Mouse (Mus musculus) lung, embryonic 16.5 days (tissue): ENCODE data around the gene Entr1. TPM values are rescaled to one million over a fixed set of nuclear protein-coding genes. Genes with fewer than 3 reads are reported as not detected.
"Not testable (repeated sequence)": the region's sequence is repeated elsewhere in the genome, so short reads cannot be mapped to it uniquely, and the experiment has no call there.

ENCODE experiments used
- ATAC-seq: fragments of 200-750 bp; cut with Nextera tagmentation; 2 replicates; pipeline ENCODE4 v1.8.0; 2017; ENCODE audit warnings: low read depth, mild to moderate bottlenecking, moderate library complexity
- H3K27ac ChIP-seq: fragments of 300-500 bp; sonication (generic); 2 replicates; pipeline ENCODE4 v1.5.1; 2014; ENCODE audit warnings: mild to moderate bottlenecking, control low read depth, low read length
- H3K27me3 ChIP-seq: fragments of 300-500 bp; sonication (generic); 2 replicates; pipeline ENCODE4 v1.6.1; 2014; ENCODE audit warnings: low read depth, low read length, mixed read lengths; ENCODE audit not compliant: control insufficient read depth, insufficient read depth
- H3K36me3 ChIP-seq: fragments of 300-500 bp; sonication (generic); 2 replicates; pipeline ENCODE4 v1.6.1; 2014; ENCODE audit warnings: low read length; ENCODE audit not compliant: control insufficient read depth, insufficient read depth
- H3K4me1 ChIP-seq: fragments of 300-500 bp; sonication (generic); replicated peaks from 2 replicates; pipeline ENCODE4 v1.6.1; 2014; ENCODE audit warnings: low read length, mixed read lengths; ENCODE audit not compliant: control insufficient read depth, insufficient read depth
- H3K4me2 ChIP-seq: fragments of 300-500 bp; sonication (generic); 2 replicates; pipeline ENCODE4 v1.6.1; 2014; ENCODE audit warnings: low read depth, low read length, control low read depth
- H3K4me3 ChIP-seq: fragments of 300-500 bp; sonication (generic); 2 replicates; pipeline ENCODE4 v1.5.1; 2014; ENCODE audit warnings: mild to moderate bottlenecking, low read length, control low read depth
- H3K9ac ChIP-seq: fragments of 300-500 bp; sonication (generic); 2 replicates; pipeline ENCODE4 v1.6.1; 2014; ENCODE audit warnings: low read length, control low read depth
- H3K9me3 ChIP-seq: fragments of 300-500 bp; sonication (generic); 2 replicates; pipeline ENCODE4 v1.6.1; 2016; ENCODE audit warnings: low read length; ENCODE audit not compliant: control insufficient read depth
- WGBS: fragments of 180-500 bp; shearing (Covaris S2); extraction: QIAGEN DNeasy Blood & Tissue Kit; methylation state at CpG from one replicate; pipeline ENCODE4 v1.1.7; 2014; 5-methylcytosine and 5-hydroxymethylcytosine counted together
- polyA plus RNA-seq: library from polyadenylated mRNA; unstranded; fragments of >200 nt; fragmentation: Nextera tagmentation; extraction: Ambion mirVana; gene quantifications from 2 replicates; pipeline ENCODE4 v1.2.1, GENCODE M21; 2015

Gene Entr1
- polyA plus RNA-seq, 1 experiment from 2014 or later: 112 TPM

- H3K27me3 ChIP-seq: no peaks in the 10 kb centered on the region
- H3K9me3 ChIP-seq: no peaks in the 10 kb centered on the region
- no peak overlapping the region for H3K27ac ChIP-seq
- WGBS: 66% methylated on average over 5 of the region's 5 CpGs
- H3K4me2 ChIP-seq: no peak overlapping the region
- H3K9ac ChIP-seq: no peak overlapping the region
- H3K4me3 ChIP-seq: no peak overlapping the region
- ATAC-seq: 0 out of 2 replicates have a peak, but pooled peaks have one; percentile 12
- peaks cover 55% of the 10 kb centered on the region for H3K36me3 ChIP-seq
- H3K4me1 ChIP-seq: no peaks in the 10 kb centered on the region
These were observed 10.5 kb upstream of the Entr1 start for GRCm38 (mm10) chr2:26399647-26400046.

GRCm38 (mm10) chr2:26398978-26399377, 9.9 kb upstream of the Entr1 start:
- 78% methylated on average over 8 of the region's 8 CpGs for WGBS
- no peak overlapping the region for H3K9ac ChIP-seq
- no peaks in the 10 kb centered on the region for H3K4me1 ChIP-seq
- H3K36me3 ChIP-seq: peaks cover 61% of the 10 kb centered on the region
- no peak overlapping the region for H3K27ac ChIP-seq
- no peak overlapping the region for H3K4me3 ChIP-seq
- H3K4me2 ChIP-seq: no peak overlapping the region
- no peak for ATAC-seq
- no peaks in the 10 kb centered on the region for H3K9me3 ChIP-seq
- no peaks in the 10 kb centered on the region for H3K27me3 ChIP-seq

GRCm38 (mm10) chr2:26391617-26392016, 2.5 kb upstream of the Entr1 start:
- Histone ChIP-seq H3K9ac (no peak overlapping the region), H3K9me3 (no peaks in the 10 kb centered on the region), H3K4me2 (no peak overlapping the region), H3K36me3 (peaks cover 53% of the 10 kb centered on the region), H3K27me3 (no peaks in the 10 kb centered on the region), H3K4me1 (peaks cover 15% of the 10 kb centered on the region), H3K4me3 (no peak overlapping the region), H3K27ac (no peak overlapping the region)
- WGBS: 91% methylated on average over 6 of the region's 6 CpGs
- ATAC-seq: no peak

- Histone ChIP-seq H3K27me3 (no peaks in the 10 kb centered on the region), H3K4me1 (peaks cover 15% of the 10 kb centered on the region), H3K4me3 (no peak overlapping the region), H3K4me2 (no peak overlapping the region), H3K36me3 (peaks cover 48% of the 10 kb centered on the region), H3K27ac (no peak overlapping the region), H3K9ac (no peak overlapping the region), H3K9me3 (no peaks in the 10 kb centered on the region)
- no peak for ATAC-seq
- WGBS: 83% methylated on average over 3 of the region's 3 CpGs
These were observed 1.8 kb upstream of the Entr1 start for GRCm38 (mm10) chr2:26390954-26391353.

GRCm38 (mm10) chr2:26388682-26389153, 398 bp downstream of the Entr1 start:
- no peaks in the 10 kb centered on the region for H3K27me3 ChIP-seq
- ATAC-seq: peak; percentile 56
- H3K4me2 ChIP-seq: peak overlapping the region; percentile 96
- peak overlapping the region; percentile 52; the same call in 1 of the 2 replicates for H3K27ac ChIP-seq
- H3K9me3 ChIP-seq: no peaks in the 10 kb centered on the region
- under 1% methylated on average over 39 of the region's 45 CpGs for WGBS
- peaks cover 47% of the 10 kb centered on the region for H3K36me3 ChIP-seq
- H3K4me3 ChIP-seq: peak overlapping the region; percentile 98
- peaks cover 15% of the 10 kb centered on the region for H3K4me1 ChIP-seq
- peak overlapping the region; percentile 97 for H3K9ac ChIP-seq

- Histone ChIP-seq H3K9ac (peak overlapping the region; percentile 97; the same call in 1 of the 2 replicates), H3K4me3 (no peak overlapping the region; the same call in 1 of the 2 replicates), H3K27ac (no peak overlapping the region), H3K9me3 (no peaks in the 10 kb centered on the region), H3K4me1 (peaks cover 15% of the 10 kb centered on the region), H3K27me3 (no peaks in the 10 kb centered on the region), H3K36me3 (peaks cover 45% of the 10 kb centered on the region), H3K4me2 (peak overlapping the region; percentile 96; the same call in 1 of the 2 replicates)
- 85% methylated on average over 3 of the region's 3 CpGs for WGBS
- no peak for ATAC-seq
These were observed 1.4 kb downstream of the Entr1 start for GRCm38 (mm10) chr2:26387713-26388112.

GRCm38 (mm10) chr2:26380871-26381270, 8.2 kb downstream of the Entr1 start:
- H3K4me3 ChIP-seq: peak overlapping the region; percentile 85
- ATAC-seq, H3K27ac ChIP-seq, H3K9me3 ChIP-seq, H3K27me3 ChIP-seq, H3K4me1 ChIP-seq: not testable (repeated sequence)
- peak overlapping the region; percentile 85 for H3K9ac ChIP-seq
- H3K36me3 ChIP-seq: peaks cover 42% of the 10 kb centered on the region
- peak overlapping the region; percentile 90 for H3K4me2 ChIP-seq
- WGBS: 28% methylated on average over 6 of the region's 6 CpGs

GRCm38 (mm10) chr2:26380131-26380771, 8.9 kb downstream of the Entr1 start, which contains the start of gene Snapc4:
TSS of gene Snapc4 (minus strand) at chr2:26380653.
- Histone ChIP-seq H3K9ac (peak within 1 kb of the TSS; percentile 85), H3K4me3 (peak within 1 kb of the TSS; percentile 85), H3K9me3 (no peaks in the 10 kb centered on the region), H3K36me3 (peaks cover 41% of the 10 kb centered on the region), H3K27ac (peak within 1 kb of the TSS; percentile 20; the same call in 1 of the 2 replicates), H3K27me3 (no peaks in the 10 kb centered on the region), H3K4me2 (peak within 1 kb of the TSS; percentile 90), H3K4me1 (no peaks in the 10 kb centered on the region; the same call in 1 of the 2 replicates)
- under 1% methylated on average over 38 of the region's 38 CpGs for WGBS
- peak; percentile 95 for ATAC-seq

GRCm38 (mm10) chr2:26372396-26372795, 16.7 kb downstream of the Entr1 start:
- no peaks in the 10 kb centered on the region for H3K27me3 ChIP-seq
- ATAC-seq: no peak
- H3K4me3 ChIP-seq: no peak overlapping the region

More at GRCm38 (mm10) chr2:26372396-26372795, 16.7 kb downstream of the Entr1 start:
- Histone ChIP-seq H3K9ac (no peak overlapping the region), H3K9me3 (no peaks in the 10 kb centered on the region), H3K27ac (no peak overlapping the region), H3K4me2 (no peak overlapping the region), H3K36me3 (peaks cover 48% of the 10 kb centered on the region), H3K4me1 (no peaks in the 10 kb centered on the region)
- WGBS: 96% methylated on average over 8 of the region's 8 CpGs
